Comparison of ENCODE assay signal across 15 mouse cellular contexts in genomic region chr10:94060190-94060589, GRCm38 (mm10). TPM values are rescaled to one million over a fixed set of nuclear protein-coding genes. Genes with fewer than 3 reads are reported as not detected.
DNase-seq lines count a peak whose midpoint lies in the region; ATAC-seq and TF ChIP-seq lines count a peak whose summit lies in the region.
"Had no signal": no experiment of that assay in that cellular context is flagged by ENCODE, and none has a peak within 500 bp of the region (broad histone marks: within the 10 kb centered on the region; RNA-seq: fewer than 3 reads in every experiment).

No protein-coding gene starts in this region.

- H3K4me2 ChIP-seq in heart, embryonic 13.5 days: no peak overlapping the region
- H3K4me2 ChIP-seq in heart, embryonic 11.5 days: no peak overlapping the region
- H3K4me2 ChIP-seq in intestine, embryonic 16.5 days (ENCODE audit: low read depth, low read length): no peak overlapping the region
- H3K4me2 ChIP-seq: forebrain, embryonic 13.5 days; neural tube, embryonic 12.5 days had no signal

- no peak for TF ChIP-seq RAD21 in MEL (IDR thresholded peaks at IDR 0.05; ENCODE audit: low read depth, low read length)

- no peak overlapping the region for H3K9ac ChIP-seq in heart, embryonic 13.5 days
- H3K9ac ChIP-seq in heart, embryonic 11.5 days (ENCODE audit: low read depth, low read length): no peak overlapping the region
- H3K9ac ChIP-seq in MEL (ENCODE audit: control insufficient read depth, low read depth, low read length, poor library complexity, severe bottlenecking): peak overlapping the region; percentile 43; the same call in 1 of the 2 replicates
- no peak overlapping the region for H3K9ac ChIP-seq in intestine, embryonic 16.5 days (ENCODE audit: low read depth, low read length)
- H3K9ac ChIP-seq: forebrain, embryonic 13.5 days; neural tube, embryonic 12.5 days had no signal

- no peak for ATAC-seq in heart, embryonic 13.5 days (ENCODE audit: extremely low read depth, insufficient number of reproducible peaks, low FRiP score, low TSS enrichment)
- no peak for ATAC-seq in heart, embryonic 11.5 days (replicated peaks; ENCODE audit: insufficient number of reproducible peaks, low FRiP score, low TSS enrichment)
- peak; percentile 64 for ATAC-seq in intestine, embryonic 16.5 days
- ATAC-seq: forebrain, embryonic 13.5 days; hindbrain, embryonic 16.5 days had no signal

- H3K9me3 ChIP-seq in heart, embryonic 13.5 days: no peaks in the 10 kb centered on the region
- no peaks in the 10 kb centered on the region for H3K9me3 ChIP-seq in heart, embryonic 11.5 days (replicated peaks; ENCODE audit: control insufficient read depth, low read length)
- H3K9me3 ChIP-seq in MEL (replicated peaks; ENCODE audit: insufficient read depth, low read length): no peaks in the 10 kb centered on the region
- H3K9me3 ChIP-seq in intestine, embryonic 16.5 days (ENCODE audit: control insufficient read depth, low read length): no peaks in the 10 kb centered on the region
- H3K9me3 ChIP-seq: forebrain, embryonic 13.5 days; neural tube, embryonic 12.5 days had no signal

- no peak overlapping the region for H3K4me3 ChIP-seq in heart, embryonic 13.5 days
- no peak overlapping the region for H3K4me3 ChIP-seq in heart, embryonic 11.5 days (ENCODE audit: low read depth, low read length)
- H3K4me3 ChIP-seq in MEL (ENCODE audit: control insufficient read depth in 1 of 2, insufficient read depth in 1 of 2, low read depth in 2 of 2, low read length in 2 of 2) (no peak overlapping the region; a peak in 1 of 4 replicates), macrophage (ENCODE audit: inconsistent target) (no peak overlapping the region)
- H3K4me3 ChIP-seq in intestine, embryonic 16.5 days (ENCODE audit: low read length): no peak overlapping the region
- H3K4me3 ChIP-seq: forebrain, embryonic 13.5 days; neural tube, embryonic 12.5 days had no signal

- whole genome bisulfite sequencing in heart, embryonic 13.5 days: 74% methylated on average over 8 of the region's 8 CpGs
- 77% methylated on average over 8 of the region's 8 CpGs for WGBS in heart, embryonic 11.5 days (ENCODE audit: insufficient replicate concordance)
- WGBS in intestine, embryonic 16.5 days: 41% methylated on average over 8 of the region's 8 CpGs
- WGBS in macrophage (ENCODE audit: missing documents): 43% methylated on average over 8 of the region's 8 CpGs

- H3K4me1 ChIP-seq in heart, embryonic 13.5 days: peaks cover 36% of the 10 kb centered on the region
- peaks cover 20% of the 10 kb centered on the region for H3K4me1 ChIP-seq in heart, embryonic 11.5 days (ENCODE audit: control insufficient read depth, insufficient read depth, low read length)
- peaks cover 5 to 18% of the 10 kb centered on the region in 2 experiments; a peak in 3 of 4 replicates for H3K4me1 ChIP-seq in MEL (ENCODE audit: control insufficient read depth in 1 of 2, insufficient read depth in 2 of 2, low read length in 2 of 2)
- peaks cover 14% of the 10 kb centered on the region for H3K4me1 ChIP-seq in intestine, embryonic 16.5 days (ENCODE audit: control insufficient read depth, insufficient read depth, low read length)
- H3K4me1 ChIP-seq: forebrain, embryonic 13.5 days; neural tube, embryonic 12.5 days had no signal

- H3K27me3 ChIP-seq in heart, embryonic 13.5 days (replicated peaks): no peaks in the 10 kb centered on the region
- H3K27me3 ChIP-seq in heart, embryonic 11.5 days (ENCODE audit: control insufficient read depth, insufficient read depth, low read length): no peaks in the 10 kb centered on the region
- H3K27me3 ChIP-seq in MEL (ENCODE audit: control insufficient read depth in 1 of 2, insufficient read depth in 2 of 2, low read length in 2 of 2): no peaks in the 10 kb centered on the region
- no peaks in the 10 kb centered on the region for H3K27me3 ChIP-seq in intestine, embryonic 16.5 days (replicated peaks; ENCODE audit: control insufficient read depth, insufficient read depth, low read length)
- H3K27me3 ChIP-seq: forebrain, embryonic 13.5 days; neural tube, embryonic 12.5 days had no signal

- H3K27ac ChIP-seq in heart, embryonic 13.5 days (replicated peaks): 0 out of 2 replicates have a peak overlapping the region, but pooled peaks have one; percentile 2
- no peak overlapping the region for H3K27ac ChIP-seq in heart, embryonic 11.5 days (ENCODE audit: low read depth, low read length)
- peak overlapping the region; percentile 70 for H3K27ac ChIP-seq in MEL (ENCODE audit: control insufficient read depth, low read depth, low read length)
- H3K27ac ChIP-seq in intestine, embryonic 16.5 days (ENCODE audit: low read length): no peak overlapping the region
- peak overlapping the region; percentile 78 for H3K27ac ChIP-seq in macrophage
- H3K27ac ChIP-seq: forebrain, embryonic 13.5 days; neural tube, embryonic 12.5 days had no signal

- H3K79me2 ChIP-seq in MEL (ENCODE audit: control insufficient read depth, insufficient read depth, low read length, poor library complexity) (no peaks in the 10 kb centered on the region), macrophage (ENCODE audit: inconsistent target) (peaks cover 71% of the 10 kb centered on the region)

- TF ChIP-seq EP300 in MEL (IDR thresholded peaks at IDR 0.05; ENCODE audit: low read depth in 1 of 2, low read length in 2 of 2): no peak

- H3K36me3 ChIP-seq in heart, embryonic 13.5 days: no peaks in the 10 kb centered on the region
- H3K36me3 ChIP-seq in heart, embryonic 11.5 days (ENCODE audit: control insufficient read depth, insufficient read depth, low read length): no peaks in the 10 kb centered on the region
- H3K36me3 ChIP-seq in MEL (ENCODE audit: control insufficient read depth in 1 of 2, insufficient read depth in 2 of 2, low read length in 2 of 2) (peaks cover 0 to 14% of the 10 kb centered on the region in 2 experiments; a peak in 2 of 4 replicates), macrophage (ENCODE audit: inconsistent target) (no peaks in the 10 kb centered on the region)
- H3K36me3 ChIP-seq in intestine, embryonic 16.5 days (ENCODE audit: control insufficient read depth, insufficient read depth, low read length): no peaks in the 10 kb centered on the region
- H3K36me3 ChIP-seq: neural tube, embryonic 12.5 days had no signal

- TF ChIP-seq POLR2A in MEL (IDR thresholded peaks at IDR 0.05; ENCODE audit: control insufficient read depth in 1 of 2, insufficient read depth in 1 of 2, low read depth in 1 of 2, low read length in 2 of 2, poor library complexity in 1 of 2): no peak

- TF ChIP-seq CTCF in MEL (IDR thresholded peaks at IDR 0.05 in 2 of 3, conservative IDR thresholded peaks at IDR 0.05 in 1 of 3; ENCODE audit: control insufficient read depth in 1 of 3, insufficient read depth in 1 of 3, low read depth in 2 of 3, low read length in 3 of 3, poor library complexity in 1 of 3, severe bottlenecking in 1 of 3): no peak

- DNase-seq in MEL (ENCODE audit: low read depth, low spot score): no peak
- DNase-seq in right cerebral cortex, postnatal 36 days (ENCODE audit: low spot score in 2 of 2): no peak
- DNase-seq in spleen, postnatal 14 days (ENCODE audit: low spot score in 2 of 2): no peak
- DNase-seq: adrenal gland, adult 2 months; cerebellum, adult 8-10 months; kidney, adult 9 months; lung, postnatal 10 days; thymus, postnatal 4 days had no signal

TF ChIP-seq in MEL, 35 proteins besides CTCF, POLR2A, EP300 and RAD21:
- TF ChIP-seq ZNF384 (IDR thresholded peaks at IDR 0.05; ENCODE audit: low read depth, low read length) (no peak), POLR2AphosphoS2 (IDR thresholded peaks at IDR 0.05; ENCODE audit: low read length) (no peak), TBP (IDR thresholded peaks at IDR 0.05; ENCODE audit: low read depth, low read length) (no peak), POLR2AphosphoS5 (IDR thresholded peaks at IDR 0.05; ENCODE audit: borderline replicate concordance, low read depth, low read length) (no peak), NRF1 (IDR thresholded peaks at IDR 0.05; ENCODE audit: insufficient read depth, low read depth, low read length, poor library complexity, severe bottlenecking) (no peak), CHD1 (IDR thresholded peaks at IDR 0.05; ENCODE audit: low read depth, low read length) (no peak), USF1 (IDR thresholded peaks at IDR 0.05; ENCODE audit: low read depth, low read length) (no peak), CHD2 (IDR thresholded peaks at IDR 0.05; ENCODE audit: low read length) (no peak), UBTF (IDR thresholded peaks at IDR 0.05; ENCODE audit: borderline replicate concordance, insufficient read depth, low read depth, low read length) (no peak), MAX (IDR thresholded peaks at IDR 0.05; ENCODE audit: low read length) (no peak)

RNA-seq across cellular contexts. Expression of gene Fgd6, which starts 24.4 kb away (rescaled TPM):
- polyA plus RNA-seq in heart, embryonic 13.5 days (2015; fragmentation: Nextera tagmentation; extraction: Ambion mirVana): 2.1 and 2.2 TPM in 2 replicates
- polyA plus RNA-seq in heart, embryonic 11.5 days (2014; fragmentation: Nextera tagmentation; extraction: Ambion mirVana): 3.6 and 4.3 TPM in 2 replicates
- 1.2 and 1.4 TPM in 2 replicates for total RNA-seq in MEL (2012; rRNA removed)
- 1 to 10 TPM in 1 of 2 experiments, not detected in 1; 2.8 TPM for polyA plus RNA-seq in MEL (2012; ENCODE audit: insufficient read depth in 1 of 2, insufficient read length in 2 of 2, low read depth in 1 of 2, low replicate concordance in 2 of 2, missing spikeins in 1 of 2)
- 2.7 and 3.0 TPM in 2 replicates for polyA plus RNA-seq in intestine, embryonic 16.5 days (2015; fragmentation: Nextera tagmentation; extraction: Ambion mirVana)
- total RNA-seq in macrophage (2018; cell fraction: chromatin; rRNA removed): 100 to 1,000 TPM in 4 of 26 experiments, 10 to 100 TPM in 22; 19.9 to 164 (median 75.1) TPM
- total RNA-seq in macrophage (2018; cell fraction: cytosol; rRNA removed): 10 to 100 TPM in 24 of 26 experiments, 1 to 10 TPM in 2; 6.4 to 18.8 (median 15.0) TPM
- total RNA-seq in macrophage (2018; cell fraction: nucleus; rRNA removed): 10 to 100 TPM; 15.3 to 90.5 (median 39.3) TPM
- polyA plus RNA-seq in macrophage (2018): 10.3 to 11.7 TPM (median 10.9 TPM) in 3 replicates

RNA-seq across cellular contexts. Expression of gene Vezt, which starts 24.6 kb away (rescaled TPM):
- polyA plus RNA-seq in heart, embryonic 13.5 days (2015; fragmentation: Nextera tagmentation; extraction: Ambion mirVana): 21.2 and 23.2 TPM in 2 replicates
- polyA plus RNA-seq in heart, embryonic 11.5 days (2014; fragmentation: Nextera tagmentation; extraction: Ambion mirVana): 25.3 and 26.9 TPM in 2 replicates
- total RNA-seq in MEL (2012; rRNA removed): 9.5 and 12.6 TPM in 2 replicates
- 10 to 100 TPM in 1 of 2 experiments, not detected in 1; 13.5 TPM for polyA plus RNA-seq in MEL (2012; ENCODE audit: insufficient read depth in 1 of 2, insufficient read length in 2 of 2, low read depth in 1 of 2, low replicate concordance in 2 of 2, missing spikeins in 1 of 2)
- polyA plus RNA-seq in intestine, embryonic 16.5 days (2015; fragmentation: Nextera tagmentation; extraction: Ambion mirVana): 17.1 and 18.5 TPM in 2 replicates
- total RNA-seq in macrophage (2018; cell fraction: chromatin; rRNA removed): 100 to 1,000 TPM in 4 of 26 experiments, 10 to 100 TPM in 22; 33.5 to 274 (median 73.5) TPM
- 10 to 100 TPM; 10.6 to 18.7 (median 13.8) TPM for total RNA-seq in macrophage (2018; cell fraction: cytosol; rRNA removed)
- 100 to 1,000 TPM in 2 of 26 experiments, 10 to 100 TPM in 24; 21.5 to 227 (median 47.7) TPM for total RNA-seq in macrophage (2018; cell fraction: nucleus; rRNA removed)
- 11.2 to 15.9 TPM (median 13.0 TPM) in 3 replicates for polyA plus RNA-seq in macrophage (2018)

Comparison
In these comparisons a context has a peak if more than half of its experiments do, and no peak if none do; other contexts are left out.
1. H3K27ac ChIP-seq: peak in heart, embryonic 13.5 days (single experiment), MEL (single experiment) and macrophage (single experiment); none in heart, embryonic 11.5 days (single experiment) and intestine, embryonic 16.5 days (single experiment).